In genomic region chr11:117031249-117031648, GRCm38 (mm10) we compare ENCODE assay signal across 10 mouse cellular contexts.
A peak's percentile ranks its signal among the peaks of the same experiment; 100 is the strongest.
DNase-seq lines count a peak whose midpoint lies in the region; ATAC-seq and TF ChIP-seq lines count a peak whose summit lies in the region.
"Had no signal": no experiment of that assay in that cellular context is flagged by ENCODE, and none has a peak within 500 bp of the region (broad histone marks: within the 10 kb centered on the region; RNA-seq: fewer than 3 reads in every experiment).

No protein-coding gene starts in this region.

- TF ChIP-seq POLR2A in cortical plate, adult 2 months (IDR thresholded peaks at IDR 0.05; ENCODE audit: extremely low read depth, insufficient read depth, low read length) = peak; percentile 64; the same call in 1 of the 2 replicates

- 26% methylated on average over 4 of the region's 4 CpGs for WGBS in intestine, embryonic 16.5 days
- 23% methylated on average over 4 of the region's 4 CpGs for WGBS in midbrain, embryonic 13.5 days

- H3K9me3 ChIP-seq in intestine, embryonic 16.5 days (ENCODE audit: control insufficient read depth, low read length) = no peaks in the 10 kb centered on the region
- H3K9me3 ChIP-seq in midbrain, embryonic 13.5 days = no peaks in the 10 kb centered on the region

- peaks cover 20% of the 10 kb centered on the region for H3K4me1 ChIP-seq in cortical plate, adult 2 months (ENCODE audit: control insufficient read depth, insufficient read depth, low read length)
- peaks cover 8% of the 10 kb centered on the region; the same call in 1 of the 2 replicates for H3K4me1 ChIP-seq in intestine, embryonic 16.5 days (ENCODE audit: control insufficient read depth, insufficient read depth, low read length)
- peaks cover 55% of the 10 kb centered on the region for H3K4me1 ChIP-seq in midbrain, embryonic 13.5 days (replicated peaks)

- no peak for TF ChIP-seq CTCF in cortical plate, adult 2 months (IDR thresholded peaks at IDR 0.05; ENCODE audit: extremely low read depth, insufficient read depth, low read length)

- ATAC-seq in intestine, embryonic 16.5 days = peak; percentile 58
- no peak for ATAC-seq in midbrain, embryonic 13.5 days

- no peak overlapping the region for H3K9ac ChIP-seq in intestine, embryonic 16.5 days (ENCODE audit: low read depth, low read length)
- no peak overlapping the region for H3K9ac ChIP-seq in midbrain, embryonic 13.5 days (replicated peaks)

- H3K27me3 ChIP-seq in intestine, embryonic 16.5 days (replicated peaks; ENCODE audit: control insufficient read depth, insufficient read depth, low read length) = 0 out of 2 replicates have a peak, but pooled peaks cover 2% of the 10 kb centered on the region
- H3K27me3 ChIP-seq in midbrain, embryonic 13.5 days = no peaks in the 10 kb centered on the region

- intact Hi-C loops in gastrocnemius, postnatal 14 days (cut with DNase I; ENCODE audit: low total_unique reads) = no loop called here

- no peak overlapping the region for H3K4me3 ChIP-seq in cortical plate, adult 2 months (ENCODE audit: insufficient read depth, low read length)
- no peak overlapping the region for H3K4me3 ChIP-seq in intestine, embryonic 16.5 days (ENCODE audit: low read length)
- no peak overlapping the region for H3K4me3 ChIP-seq in midbrain, embryonic 13.5 days (replicated peaks)
- H3K4me3 ChIP-seq: erythroblast, embryonic 14.5 days had no signal

- DNase-seq in layer of hippocampus, adult 11-12 months (ENCODE audit: low spot score) = peak; percentile 43
- no peak for DNase-seq in layer of hippocampus, postnatal 14 days (ENCODE audit: low spot score in 2 of 2)
- no peak for DNase-seq in spleen, adult 18-20 months
- no peak for DNase-seq in gastrocnemius, postnatal 14 days
- no peak for DNase-seq in thymus, adult 18-20 months

- peak overlapping the region; percentile 88 for H3K27ac ChIP-seq in cortical plate, adult 2 months (ENCODE audit: insufficient read depth, low read length)
- no peak overlapping the region for H3K27ac ChIP-seq in intestine, embryonic 16.5 days (ENCODE audit: low read length)
- peak overlapping the region; percentile 80 for H3K27ac ChIP-seq in midbrain, embryonic 13.5 days

- H3K4me2 ChIP-seq in intestine, embryonic 16.5 days (ENCODE audit: low read depth, low read length) = no peak overlapping the region
- H3K4me2 ChIP-seq in midbrain, embryonic 13.5 days (replicated peaks) = no peak overlapping the region

- no peaks in the 10 kb centered on the region for H3K36me3 ChIP-seq in intestine, embryonic 16.5 days (ENCODE audit: control insufficient read depth, insufficient read depth, low read length)
- no peaks in the 10 kb centered on the region for H3K36me3 ChIP-seq in midbrain, embryonic 13.5 days
- H3K36me3 ChIP-seq: G1E had no signal
